Mouse (Mus musculus) E14TG2a.4 (cell line): Measurements from ENCODE around the gene Vsx2.

Source experiments
- CTCF ChIP-seq: conservative IDR thresholded peaks from 2 replicates; pipeline ENCODE4 v1.5.1; 2014; ENCODE audit warnings: low read length
- NANOG ChIP-seq: IDR thresholded peaks from 2 replicates; pipeline ENCODE4 v1.6.1; 2014; ENCODE audit warnings: borderline replicate concordance, low read length, mixed read lengths

DNA sequence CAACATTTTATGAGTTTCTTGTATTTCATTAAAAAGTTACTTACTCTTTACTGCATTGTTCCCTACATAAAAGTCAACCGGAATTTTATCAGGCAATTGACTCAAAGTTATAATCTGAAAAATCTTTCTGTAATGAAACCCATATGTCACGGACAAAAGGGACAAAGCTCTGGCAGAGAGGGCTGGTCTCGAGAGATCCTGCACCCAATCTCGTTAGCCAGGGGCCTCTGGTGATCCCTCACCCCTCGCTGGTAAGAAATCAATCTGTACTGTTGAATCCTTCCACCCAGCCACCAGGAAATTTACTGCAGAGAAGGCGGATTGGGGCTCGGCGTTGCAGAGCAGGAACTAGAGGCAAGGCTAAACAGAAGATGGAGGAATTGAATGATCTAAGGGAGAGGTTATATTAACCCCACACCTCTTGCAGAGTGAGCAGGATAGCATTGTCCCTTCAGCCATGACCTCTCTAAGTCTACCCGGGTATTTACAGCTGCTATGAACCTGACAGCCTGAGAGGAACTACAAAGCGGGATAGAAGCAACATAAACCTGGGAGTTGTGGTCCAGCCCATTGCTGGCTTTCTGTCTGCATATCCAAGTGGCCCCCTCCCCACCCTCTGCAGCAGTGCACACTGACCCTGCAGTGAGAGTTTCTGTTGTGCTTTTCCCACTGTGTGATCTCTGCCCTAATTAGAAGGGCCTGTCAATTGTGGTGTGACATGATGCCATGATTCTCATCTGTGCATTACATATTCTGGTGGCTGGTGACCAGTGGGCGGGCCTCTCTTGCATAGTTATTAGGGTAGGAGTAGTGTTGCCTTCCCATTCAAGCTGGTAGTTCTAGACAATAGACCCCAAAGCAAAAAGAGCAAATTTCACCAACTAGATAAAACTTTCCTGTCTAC, 45.2 kb upstream of the Vsx2 start:
- no peak for TF ChIP-seq CTCF
- no peak for TF ChIP-seq NANOG
